Mouse (Mus musculus) c-Kit-positive CD71-positive TER-119-negative erythroid progenitor cells, embryonic 14.5 days (primary cell): Measurements from ENCODE around the gene Arf5.

ENCODE experiments used
- DNase-seq: peaks from one replicate; pipeline ENCODE4 v3.0.0-alpha.2; 2013; ENCODE audit warnings: low read depth

The Arf5 gene

DNA sequence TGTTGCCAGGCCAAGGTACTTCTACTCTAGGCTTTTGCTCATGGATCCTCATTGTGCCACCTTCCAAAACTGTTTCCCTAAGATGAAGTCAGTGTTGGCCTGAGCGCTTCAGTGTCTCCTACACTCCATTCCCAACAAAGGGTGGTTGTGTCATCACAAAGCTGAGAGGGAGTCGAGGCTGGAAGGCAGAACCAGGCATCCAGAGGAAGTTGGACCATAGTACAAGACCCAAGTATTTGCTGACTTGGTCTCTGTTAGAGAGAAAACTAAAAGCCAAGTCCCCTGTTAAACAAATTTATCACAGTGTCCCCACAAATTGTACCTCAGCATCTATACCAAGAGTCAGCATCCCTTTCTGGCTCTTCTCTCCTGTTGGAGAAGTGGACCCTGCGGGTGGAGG is 4.9 kb downstream of the Arf5 start, which contains the start of gene Gcc1:
Gene Gcc1, minus strand, starts transcription at position 101 of the 400 bp plus-strand sequence.
- no peak for DNase-seq

GRCm38 (mm10) chr6:28429870-28430269 is 6.5 kb downstream of the Arf5 start:
- no peak for DNase-seq

DNA sequence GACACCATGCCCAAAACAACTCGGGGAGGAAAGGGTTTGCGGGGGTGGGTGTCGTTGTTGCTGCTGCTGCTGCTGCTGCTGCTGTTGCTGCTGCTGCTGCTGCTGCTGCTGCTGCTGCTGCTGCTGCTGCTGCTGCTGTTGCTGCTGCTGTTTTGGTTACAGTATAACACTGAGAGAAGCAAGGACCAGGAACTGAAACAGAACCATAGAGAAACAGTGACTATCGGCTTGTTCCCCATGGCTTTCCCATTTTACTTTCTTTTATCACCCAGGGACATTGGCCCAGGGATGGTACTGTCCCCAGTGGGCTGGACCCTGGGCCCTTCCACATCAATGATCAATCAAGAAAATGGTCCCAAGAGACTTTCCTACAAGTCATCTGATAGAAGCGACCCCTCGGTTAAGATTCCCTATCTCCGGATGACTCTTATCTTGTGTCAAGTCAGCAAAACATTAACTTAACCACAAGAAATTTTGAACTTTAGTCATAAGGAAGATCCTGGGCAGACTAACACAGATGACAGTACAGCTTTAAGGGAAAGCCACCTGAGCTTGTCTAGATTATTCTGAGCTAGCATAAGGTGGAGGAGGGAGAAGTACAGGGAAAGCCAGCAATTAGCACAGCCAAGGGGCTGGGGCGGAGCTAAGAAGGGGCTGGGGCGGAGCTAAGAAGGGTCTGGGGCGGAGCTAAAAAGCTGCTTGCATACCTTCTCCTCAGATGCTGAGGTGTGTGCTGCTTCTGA is 7.6 kb downstream of the Arf5 start:
- DNase-seq: no peak

GRCm38 (mm10) chr6:28431538-28431855 is 8.1 kb downstream of the Arf5 start:
- no peak for DNase-seq

GRCm38 (mm10) chr6:28447937-28448336 is 24.6 kb downstream of the Arf5 start:
- no peak for DNase-seq

DNA sequence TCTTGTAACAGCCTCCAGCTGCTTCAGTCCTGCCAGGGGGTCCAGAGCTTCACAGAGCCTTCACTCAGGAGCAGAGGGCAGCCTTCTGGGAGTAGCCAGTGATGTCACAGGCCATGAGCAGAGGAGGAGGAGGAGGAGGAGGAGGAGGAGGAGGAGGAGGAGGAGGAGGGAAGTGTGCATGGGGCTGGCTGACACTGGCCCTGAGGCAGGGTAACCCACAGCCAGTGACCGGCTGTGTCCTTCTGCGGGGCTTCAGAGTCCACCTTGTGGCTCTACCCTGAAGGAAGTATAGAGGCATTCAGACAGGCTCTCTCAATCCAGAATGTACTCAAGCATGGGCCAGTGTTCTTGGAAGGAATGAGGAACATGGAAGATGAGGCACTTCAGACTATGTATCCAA is 25.9 kb downstream of the Arf5 start, which contains the start of gene Pax4:
Gene Pax4, minus strand, starts transcription at position 101 of the 400 bp plus-strand sequence.
- DNase-seq: no peak

GRCm38 (mm10) chr6:28450481-28450880 is 27.1 kb downstream of the Arf5 start:
- DNase-seq: no peak

GRCm38 (mm10) chr6:28450977-28451376 is 27.6 kb downstream of the Arf5 start:
- DNase-seq: no peak

- no peak for DNase-seq
These were observed 35.9 kb downstream of the Arf5 start for GRCm38 (mm10) chr6:28459221-28459668.

- DNase-seq: no peak
These were observed 37.2 kb downstream of the Arf5 start for GRCm38 (mm10) chr6:28460534-28460933.

- no peak for DNase-seq
These were observed 41.3 kb downstream of the Arf5 start for GRCm38 (mm10) chr6:28464630-28465029.

GRCm38 (mm10) chr6:28470017-28470602 is 46.8 kb downstream of the Arf5 start:
- DNase-seq: no peak

GRCm38 (mm10) chr6:28470621-28471020 is 47.3 kb downstream of the Arf5 start:
- DNase-seq: no peak

GRCm38 (mm10) chr6:28471284-28472035 is 48.1 kb downstream of the Arf5 start:
- no peak for DNase-seq

- no peak for DNase-seq
These were observed 50.9 kb downstream of the Arf5 start for GRCm38 (mm10) chr6:28474211-28474610.

GRCm38 (mm10) chr6:28474839-28475238 is 51.5 kb downstream of the Arf5 start, which contains the start of gene Snd1:
Snd1 (plus strand) TSS chr6:28475139.
- DNase-seq: no peak
